Mouse (Mus musculus) granulocyte monocyte progenitor cell, adult 5-6 weeks (primary cell): ENCODE measurements around the gene Tgfbi. TPM values are rescaled to one million over a fixed set of nuclear protein-coding genes. Genes with fewer than 3 reads are reported as not detected.

ENCODE experiments used
- ATAC-seq: replicated peaks from 2 replicates; pipeline ENCODE4 v1.8.0; 2016; ENCODE audit warnings: mild to moderate bottlenecking, moderate TSS enrichment, inconsistent platforms; ENCODE audit not compliant: poor library complexity, severe bottlenecking
- total RNA-seq, 2 experiments: library from RNA; stranded (forward) in 1 of 2; stranded (reverse) in 1 of 2; fragments of 200-712, 200-1000 nt in 1 of 2; fragments of >200 nt in 1 of 2; fragmentation: Nextera tagmentation in 1 of 2; gene quantifications; 2 replicates each; pipeline ENCODE4 v1.2.3; 2014 to 2017

Gene Tgfbi
- total RNA-seq, 2 experiments from 2014 or later: 15.3 to 21.7 TPM

DNA sequence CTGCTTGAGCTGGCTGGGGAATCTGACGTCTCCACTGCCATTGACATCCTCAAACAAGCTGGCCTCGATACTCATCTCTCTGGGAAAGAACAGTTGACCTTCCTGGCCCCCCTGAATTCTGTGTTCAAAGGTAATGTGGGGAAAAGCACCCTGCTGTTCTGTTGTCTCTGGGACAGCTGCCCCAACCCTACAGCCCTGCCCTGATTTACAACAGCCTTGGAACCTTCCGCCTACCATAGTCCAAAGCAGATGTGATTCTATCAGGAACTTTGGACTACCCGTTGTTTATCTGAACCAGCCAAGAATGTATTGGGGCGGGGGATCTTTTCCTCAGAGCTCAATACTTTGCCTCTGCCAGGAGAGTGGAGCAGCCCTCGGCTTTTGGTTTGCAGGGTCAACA lies 21.2 kb downstream of the Tgfbi start:
- ATAC-seq: no peak

DNA sequence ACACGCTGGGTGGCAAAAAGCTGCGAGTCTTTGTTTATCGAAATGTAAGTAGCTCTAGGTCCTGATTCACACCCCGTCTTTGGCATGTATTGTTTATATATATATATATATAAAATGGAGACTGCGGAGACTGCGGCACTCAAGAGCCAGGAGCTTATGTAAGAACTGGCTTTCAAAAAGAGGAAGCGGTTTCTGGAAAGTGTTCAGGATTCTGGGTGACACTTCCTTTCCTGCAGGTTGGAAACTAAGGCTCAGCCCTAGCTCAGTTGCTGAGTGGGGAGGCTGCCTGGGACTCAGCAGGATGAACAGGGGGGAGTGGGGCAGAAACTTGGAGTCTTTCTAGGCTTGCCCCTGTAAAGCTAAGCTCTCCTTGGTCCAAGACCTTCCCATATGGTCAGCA lies 22.0 kb downstream of the Tgfbi start:
- ATAC-seq: peak; percentile 41

DNA sequence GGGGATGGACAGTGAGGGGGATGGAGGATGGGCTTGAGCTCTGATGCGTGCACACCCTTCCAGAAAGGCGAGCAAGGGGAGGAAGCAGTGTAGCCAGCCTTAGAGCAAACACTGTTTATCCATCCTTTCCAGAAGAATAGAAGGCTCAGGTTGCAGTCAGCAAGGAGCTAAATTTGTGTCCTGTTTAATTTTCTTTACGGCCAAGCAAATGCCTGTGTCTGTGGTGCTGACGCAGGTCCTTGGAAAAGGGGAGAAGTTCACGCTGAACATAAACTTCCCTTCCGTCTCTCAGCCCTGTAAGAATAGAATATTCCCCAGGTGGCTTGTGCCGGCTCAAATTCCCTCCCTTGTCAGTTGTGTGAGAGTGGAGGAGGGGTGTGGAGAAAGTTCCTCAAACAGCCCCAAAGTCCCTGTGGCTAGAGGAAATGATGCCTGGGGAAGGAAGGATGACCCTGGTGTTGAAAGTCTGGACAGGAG lies 24.9 kb downstream of the Tgfbi start:
- peak; percentile 60 for ATAC-seq

GRCm38 (mm10) chr13:56634920-56635319 lies 25.6 kb downstream of the Tgfbi start:
- ATAC-seq: peak; percentile 60

GRCm38 (mm10) chr13:56637027-56637426 lies 27.7 kb downstream of the Tgfbi start:
- no peak for ATAC-seq

GRCm38 (mm10) chr13:56641746-56642145 lies 32.4 kb downstream of the Tgfbi start:
- peak; percentile 66 for ATAC-seq

DNA sequence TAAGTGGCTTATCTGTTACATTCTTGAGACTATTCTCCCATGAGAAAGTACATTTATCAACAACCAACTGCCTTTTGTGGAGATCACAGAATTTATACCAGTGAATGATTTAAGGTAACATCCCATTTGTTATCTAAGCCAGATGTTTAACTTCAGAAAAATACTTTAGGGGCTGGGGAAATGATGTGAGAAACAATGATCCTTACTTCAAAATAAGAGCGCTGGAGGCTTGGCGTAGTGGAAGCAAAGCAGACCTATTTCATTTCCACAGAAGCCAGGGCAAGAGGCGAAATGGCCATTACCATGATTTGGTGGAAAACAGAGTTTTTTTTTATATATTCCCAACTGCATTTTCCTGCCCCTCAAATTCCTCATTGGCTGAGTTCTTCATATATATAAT lies 34.7 kb downstream of the Tgfbi start:
- ATAC-seq: no peak

- no peak for ATAC-seq
Measured at GRCm38 (mm10) chr13:56645744-56646143, 36.4 kb downstream of the Tgfbi start.

DNA sequence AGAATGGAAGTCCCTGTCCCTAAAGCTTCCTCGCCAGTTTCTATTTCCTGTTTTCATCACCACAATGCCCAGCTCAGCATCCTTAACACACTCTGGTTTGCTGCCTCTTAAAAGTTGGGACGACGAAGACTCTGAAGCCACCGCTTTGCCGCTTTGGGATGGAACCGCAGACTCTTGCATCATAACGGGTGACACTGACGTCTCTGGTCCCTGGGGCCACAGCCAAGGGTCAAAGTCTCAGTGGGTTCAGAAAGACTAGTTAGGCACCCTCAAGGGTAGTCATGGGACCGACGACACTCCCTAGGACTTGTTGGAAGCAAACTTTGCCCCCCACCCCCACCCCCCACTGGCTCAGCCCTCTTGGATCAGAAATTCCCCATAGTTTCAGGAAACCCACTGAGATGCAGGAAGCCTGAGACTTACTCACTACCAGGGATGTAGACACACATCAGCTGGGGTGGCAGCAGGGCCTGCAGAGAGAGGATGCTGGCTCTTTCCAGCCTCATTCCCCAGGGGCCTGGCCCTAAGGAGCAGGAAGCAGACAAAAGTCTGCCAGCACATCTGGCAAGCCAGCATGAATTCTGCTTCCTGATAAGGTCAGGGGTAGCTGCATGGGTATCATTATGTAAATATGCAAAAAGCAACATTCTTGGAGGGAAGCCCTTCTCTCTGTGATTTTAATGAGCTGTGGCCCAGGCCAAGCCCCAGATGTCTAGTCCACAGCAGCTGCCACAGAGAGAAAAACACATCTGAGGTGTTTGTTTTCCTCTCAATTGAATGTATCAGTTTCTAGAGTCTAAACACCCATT lies 38.5 kb downstream of the Tgfbi start:
- peak; percentile 76 for ATAC-seq

- no peak for ATAC-seq
Measured at GRCm38 (mm10) chr13:56650020-56650419, 40.7 kb downstream of the Tgfbi start.

DNA sequence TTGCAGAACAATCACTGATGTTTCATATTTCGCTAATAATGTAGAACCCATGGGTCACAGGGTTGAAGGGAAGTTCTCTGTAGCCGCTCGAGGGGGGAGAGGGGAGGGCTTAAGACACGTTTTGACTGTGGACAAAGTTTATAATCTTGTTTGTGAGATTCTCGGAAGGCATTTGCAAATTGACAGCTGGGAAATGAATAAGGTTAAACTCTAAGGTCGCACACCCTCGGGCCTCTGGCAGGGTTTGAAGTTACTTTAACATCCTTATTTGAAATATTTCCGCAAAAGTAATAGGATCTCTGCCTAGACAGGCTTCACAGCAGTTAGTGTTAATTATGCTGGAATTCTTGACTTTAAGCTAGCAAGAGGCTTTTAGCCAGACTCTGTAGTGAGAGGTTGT lies 43.1 kb downstream of the Tgfbi start:
- no peak for ATAC-seq

- no peak for ATAC-seq
Measured at GRCm38 (mm10) chr13:56654176-56654575, 44.9 kb downstream of the Tgfbi start.

GRCm38 (mm10) chr13:56657946-56658512 lies 48.7 kb downstream of the Tgfbi start:
- peak; percentile 81 for ATAC-seq

- no peak for ATAC-seq
Measured at GRCm38 (mm10) chr13:56658931-56659330, 49.6 kb downstream of the Tgfbi start.

- no peak for ATAC-seq
Measured at GRCm38 (mm10) chr13:56661914-56662621, 52.7 kb downstream of the Tgfbi start.

- no peak for ATAC-seq
Measured at GRCm38 (mm10) chr13:56664256-56665170, 55.2 kb downstream of the Tgfbi start.

- no peak for ATAC-seq
Measured at GRCm38 (mm10) chr13:56671206-56671605, 61.9 kb downstream of the Tgfbi start.

GRCm38 (mm10) chr13:56677731-56678130 lies 68.4 kb downstream of the Tgfbi start:
- ATAC-seq: no peak

- no peak for ATAC-seq
Measured at GRCm38 (mm10) chr13:56678188-56678787, 69.0 kb downstream of the Tgfbi start.
